Mouse (Mus musculus): ENCODE results near the gene Csrp1. TPM values are rescaled to one million over a fixed set of nuclear protein-coding genes. Genes with fewer than 3 reads are reported as not detected.

Gene Csrp1
- polyA plus RNA-seq, 1 experiment: 717 TPM

DNA sequence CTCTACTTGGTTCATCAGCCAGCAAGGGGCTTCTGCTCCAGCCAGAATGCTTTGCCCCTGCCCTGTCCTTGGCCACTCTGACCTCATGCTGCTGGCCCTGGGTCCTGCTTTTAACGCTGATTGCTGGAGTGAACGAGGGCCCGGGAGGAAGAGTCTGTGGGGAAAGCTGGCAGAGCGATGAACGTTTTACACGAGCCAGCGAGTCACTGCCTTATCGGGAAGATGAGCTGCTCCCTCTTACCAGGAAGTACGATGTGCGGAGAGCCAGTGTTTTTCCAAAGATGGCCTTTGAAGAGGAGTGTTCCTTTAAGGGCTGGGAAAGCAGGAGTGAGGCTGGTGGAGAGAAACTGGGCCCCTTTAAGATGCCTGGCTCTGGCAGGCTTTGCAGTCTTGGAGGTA is 28.4 kb upstream of the Csrp1 start:
- Histone ChIP-seq H3K4me1 (ENCODE audit: control insufficient read depth, insufficient read depth, low read length) (peaks cover 20% of the 10 kb centered on the region; the same call in 1 of the 2 replicates), H3K4me3 (replicated peaks; ENCODE audit: extremely low read depth, low read depth, low read length) (no peak overlapping the region)
- WGBS: 14% methylated on average over 10 of the region's 10 CpGs
- no peak for DNase-seq
- TF ChIP-seq POLR2A (IDR thresholded peaks at IDR 0.05; ENCODE audit: borderline replicate concordance, extremely low read depth, low read depth, low read length) (no peak), CTCF (IDR thresholded peaks at IDR 0.05; ENCODE audit: insufficient read depth, low read length) (no peak)

DNA sequence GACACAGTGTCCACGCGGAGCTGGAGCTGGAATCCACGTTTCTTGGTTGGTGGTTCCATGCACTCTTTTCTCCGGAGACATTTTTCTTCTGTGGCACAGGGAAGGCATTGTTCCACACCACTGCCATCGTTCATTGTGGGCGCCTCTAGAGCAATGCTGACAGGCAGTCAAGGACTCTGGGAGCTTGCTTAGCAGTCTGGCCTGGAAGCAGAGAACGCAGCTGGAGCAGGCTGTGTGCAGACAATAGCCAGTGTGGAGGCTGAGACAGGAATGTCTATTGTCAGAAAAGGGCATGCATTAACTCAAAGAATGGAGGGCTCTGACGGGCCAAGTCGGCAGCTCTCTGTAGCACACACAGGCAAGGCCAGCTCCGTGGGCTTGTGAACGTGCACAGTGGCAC is 25.7 kb upstream of the Csrp1 start:
- TF ChIP-seq CTCF (IDR thresholded peaks at IDR 0.05; ENCODE audit: insufficient read depth, low read length) (no peak), POLR2A (IDR thresholded peaks at IDR 0.05; ENCODE audit: borderline replicate concordance, extremely low read depth, low read depth, low read length) (no peak)
- WGBS: 56% methylated on average over 11 of the region's 11 CpGs
- no peak for DNase-seq
- Histone ChIP-seq H3K4me3 (replicated peaks; ENCODE audit: extremely low read depth, low read depth, low read length) (no peak overlapping the region), H3K4me1 (ENCODE audit: control insufficient read depth, insufficient read depth, low read length) (peaks cover 12% of the 10 kb centered on the region; the same call in 1 of the 2 replicates)

DNA sequence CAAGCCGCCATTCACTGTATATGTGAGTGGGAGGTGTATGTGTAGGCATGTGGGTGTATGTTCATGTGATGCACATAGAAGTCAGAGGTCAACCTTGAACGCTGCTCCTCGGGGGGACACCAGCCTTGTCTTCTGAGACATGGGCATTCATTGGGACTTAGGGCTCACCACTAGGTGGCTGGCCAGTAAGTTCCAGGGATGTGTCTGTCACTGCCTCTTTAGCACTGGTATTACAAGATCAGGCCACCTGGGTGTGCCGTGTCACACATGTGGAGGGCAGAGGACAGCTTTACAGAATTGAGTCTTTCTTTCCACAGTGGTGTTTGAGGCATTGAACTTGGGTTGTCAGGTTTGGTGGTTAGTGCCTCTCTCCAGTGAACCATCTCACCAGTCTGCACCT is 22.4 kb upstream of the Csrp1 start:
- DNase-seq: no peak
- TF ChIP-seq CTCF (IDR thresholded peaks at IDR 0.05; ENCODE audit: insufficient read depth, low read length) (no peak), POLR2A (IDR thresholded peaks at IDR 0.05; ENCODE audit: borderline replicate concordance, extremely low read depth, low read depth, low read length) (no peak)
- H3K4me3 ChIP-seq (replicated peaks; ENCODE audit: extremely low read depth, low read depth, low read length): no peak overlapping the region
- 0 out of 2 replicates have a peak, but pooled peaks cover 3% of the 10 kb centered on the region for H3K4me1 ChIP-seq (ENCODE audit: control insufficient read depth, insufficient read depth, low read length)
- 83% methylated on average over 4 of the region's 4 CpGs for WGBS

DNA sequence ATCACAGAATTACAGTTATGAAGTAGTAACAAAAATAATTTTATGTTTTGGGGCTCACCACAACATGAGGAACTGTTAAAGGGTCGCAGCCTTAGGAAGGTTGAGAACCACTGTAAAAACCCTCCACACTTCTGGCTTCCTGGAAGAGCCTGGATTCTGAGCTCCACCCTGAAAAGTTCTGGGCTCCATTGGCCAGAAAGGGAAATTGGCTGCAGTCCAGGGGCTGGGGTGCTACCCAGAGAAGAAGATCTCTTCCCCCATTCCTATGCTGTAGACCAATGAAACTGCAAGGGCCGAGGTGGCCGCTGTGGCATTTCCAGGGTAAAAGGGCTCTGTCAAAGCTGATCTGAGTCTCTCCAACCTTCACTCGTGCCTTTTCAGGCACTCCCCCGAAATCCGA is 21.8 kb upstream of the Csrp1 start:
- DNase-seq: no peak
- 59% methylated on average over 6 of the region's 6 CpGs for WGBS
- H3K4me1 ChIP-seq (ENCODE audit: control insufficient read depth, insufficient read depth, low read length): 0 out of 2 replicates have a peak, but pooled peaks cover 3% of the 10 kb centered on the region
- H3K4me3 ChIP-seq (replicated peaks; ENCODE audit: extremely low read depth, low read depth, low read length): no peak overlapping the region
- TF ChIP-seq CTCF (IDR thresholded peaks at IDR 0.05; ENCODE audit: insufficient read depth, low read length): no peak

DNA sequence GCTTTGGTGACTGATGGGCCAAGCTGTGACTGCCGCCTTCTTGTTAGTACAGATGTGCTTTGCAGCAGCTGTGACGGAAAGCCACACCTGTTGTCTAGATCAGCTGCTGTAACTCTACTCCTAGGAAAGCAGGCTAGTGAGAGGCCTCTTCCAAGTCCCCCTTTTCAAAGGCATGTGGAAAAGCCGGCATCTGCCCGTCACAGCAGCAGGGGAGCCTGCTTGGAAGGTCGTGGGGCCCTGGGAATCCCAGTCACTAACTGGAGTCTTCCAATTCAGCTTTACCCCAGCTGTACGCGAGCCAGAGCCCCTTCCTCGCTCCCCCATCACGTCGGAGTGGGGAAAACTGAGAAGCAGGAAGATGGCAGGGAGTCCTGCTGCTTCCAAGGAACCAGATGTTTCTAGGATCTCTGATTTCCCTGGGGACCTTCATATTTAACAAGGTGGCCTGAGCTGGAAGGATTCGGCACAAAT is 21.4 kb upstream of the Csrp1 start:
- Histone ChIP-seq H3K4me1 (ENCODE audit: control insufficient read depth, insufficient read depth, low read length) (0 out of 2 replicates have a peak, but pooled peaks cover 3% of the 10 kb centered on the region), H3K4me3 (replicated peaks; ENCODE audit: extremely low read depth, low read depth, low read length) (no peak overlapping the region)
- WGBS: 64% methylated on average over 11 of the region's 11 CpGs
- no peak for DNase-seq
- TF ChIP-seq POLR2A (IDR thresholded peaks at IDR 0.05; ENCODE audit: borderline replicate concordance, extremely low read depth, low read depth, low read length): no peak
- no peak for TF ChIP-seq CTCF (IDR thresholded peaks at IDR 0.05; ENCODE audit: insufficient read depth, low read length)

DNA sequence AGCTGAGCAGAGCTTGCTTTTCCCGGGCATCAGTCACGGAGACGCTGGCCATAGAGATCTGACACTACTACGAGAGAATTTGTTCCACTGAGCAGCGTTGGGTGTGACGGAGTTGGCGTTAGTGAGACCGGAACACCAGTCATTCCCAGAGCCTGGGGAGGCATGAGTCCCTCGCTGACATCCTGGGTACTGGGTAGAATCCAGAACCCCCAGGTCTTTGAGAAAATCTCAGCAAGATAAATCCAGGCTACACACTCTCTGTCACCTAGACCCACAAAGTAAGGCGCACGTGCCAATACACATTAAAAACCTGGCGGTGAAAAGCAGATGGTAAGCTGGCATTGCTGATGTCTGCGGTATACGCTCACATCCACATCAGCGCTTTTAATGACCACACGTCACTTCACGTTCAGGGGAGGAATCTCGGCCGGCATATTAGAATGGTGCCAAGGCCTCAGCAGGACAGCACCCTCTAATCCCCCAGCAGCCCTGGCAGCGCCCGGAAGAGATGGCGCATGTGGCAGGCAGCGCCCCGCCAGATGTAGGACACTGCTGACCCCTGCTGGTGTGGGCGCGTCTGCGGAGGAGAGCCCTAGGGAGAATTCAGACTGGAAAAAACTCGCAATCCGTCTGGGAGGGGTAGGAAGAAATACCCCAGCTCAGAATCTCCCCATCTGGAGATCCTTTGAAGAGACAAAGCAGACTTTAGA is 20.7 kb upstream of the Csrp1 start:
- WGBS: 10% methylated on average over 29 of the region's 29 CpGs
- peak overlapping the region; percentile 39 for H3K4me3 ChIP-seq (replicated peaks; ENCODE audit: extremely low read depth, low read depth, low read length)
- DNase-seq: peak; percentile 76
- TF ChIP-seq CTCF (IDR thresholded peaks at IDR 0.05; ENCODE audit: insufficient read depth, low read length) (peak; percentile 71), POLR2A (IDR thresholded peaks at IDR 0.05; ENCODE audit: borderline replicate concordance, extremely low read depth, low read depth, low read length) (no peak)
- 0 out of 2 replicates have a peak, but pooled peaks cover 3% of the 10 kb centered on the region for H3K4me1 ChIP-seq (ENCODE audit: control insufficient read depth, insufficient read depth, low read length)

DNA sequence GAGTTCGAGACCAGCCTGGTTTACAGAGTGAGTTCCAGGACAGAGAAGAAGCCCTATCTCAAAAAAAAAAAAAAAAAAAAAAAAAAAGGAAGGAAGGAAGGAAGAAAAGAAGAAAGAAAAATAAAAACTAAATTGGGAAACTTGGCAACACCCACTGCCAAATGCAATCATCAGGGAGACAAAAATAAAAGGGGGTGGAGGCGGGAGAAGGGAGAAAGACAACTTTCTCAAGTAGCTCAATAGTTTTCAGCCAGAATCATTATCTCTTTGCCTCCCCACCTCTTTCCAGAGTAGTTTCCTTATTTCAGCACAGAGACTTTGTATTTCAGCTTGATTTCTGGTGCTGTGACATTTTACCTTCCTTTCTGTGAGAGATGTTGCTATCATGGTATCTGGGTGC is 20.0 kb upstream of the Csrp1 start:
- 0 out of 2 replicates have a peak, but pooled peaks cover 3% of the 10 kb centered on the region for H3K4me1 ChIP-seq (ENCODE audit: control insufficient read depth, insufficient read depth, low read length)
- no peak for DNase-seq
- TF ChIP-seq POLR2A (IDR thresholded peaks at IDR 0.05; ENCODE audit: borderline replicate concordance, extremely low read depth, low read depth, low read length) (no peak), CTCF (IDR thresholded peaks at IDR 0.05; ENCODE audit: insufficient read depth, low read length) (no peak)
- no peak overlapping the region for H3K4me3 ChIP-seq (replicated peaks; ENCODE audit: extremely low read depth, low read depth, low read length)
- 28% methylated on average over 2 of the region's 2 CpGs for WGBS

DNA sequence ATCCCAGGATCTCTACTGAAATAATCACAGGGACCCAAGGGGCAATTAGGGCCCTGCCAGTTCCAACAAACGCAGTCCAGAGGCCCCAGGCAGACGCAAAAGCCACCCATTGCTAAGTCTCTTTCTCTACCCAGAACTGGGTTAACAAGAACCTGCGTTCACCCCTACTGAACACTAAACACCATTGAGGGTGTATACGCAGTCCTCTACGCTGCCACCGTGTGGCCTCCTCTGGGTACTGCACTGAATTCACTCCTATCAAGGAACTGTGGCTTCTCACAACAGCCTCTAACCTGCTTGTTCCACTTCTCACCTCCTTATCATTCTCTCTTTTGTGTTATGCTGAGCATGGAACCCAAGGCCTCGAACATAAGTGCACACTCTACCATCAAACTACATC is 19.3 kb upstream of the Csrp1 start:
- Histone ChIP-seq H3K4me3 (replicated peaks; ENCODE audit: extremely low read depth, low read depth, low read length) (no peak overlapping the region), H3K4me1 (ENCODE audit: control insufficient read depth, insufficient read depth, low read length) (0 out of 2 replicates have a peak, but pooled peaks cover 3% of the 10 kb centered on the region)
- WGBS: 0% methylated on average over 7 of the region's 7 CpGs
- peak; percentile 70 for DNase-seq
- TF ChIP-seq CTCF (IDR thresholded peaks at IDR 0.05; ENCODE audit: insufficient read depth, low read length) (peak; percentile 93), POLR2A (IDR thresholded peaks at IDR 0.05; ENCODE audit: borderline replicate concordance, extremely low read depth, low read depth, low read length) (no peak)

DNA sequence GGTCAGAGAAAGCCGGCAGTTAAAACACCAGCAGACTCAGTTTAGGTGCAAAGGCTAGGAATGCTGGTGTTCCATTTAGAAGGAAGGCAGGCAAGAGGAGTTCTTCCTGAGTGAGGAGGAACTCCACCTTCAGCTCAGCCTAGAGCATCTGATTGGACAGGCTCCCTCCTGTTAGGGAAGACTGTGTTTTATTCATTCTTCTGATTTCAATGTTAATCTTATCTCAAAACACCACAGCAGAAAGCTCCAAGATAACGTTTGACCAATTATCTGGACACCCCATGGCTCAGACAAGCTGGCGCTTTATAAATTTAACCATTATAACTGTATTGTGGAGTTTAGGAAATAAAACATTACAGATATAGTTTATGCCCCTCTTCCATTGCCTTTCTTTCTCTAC is 18.5 kb upstream of the Csrp1 start:
- 58% methylated on average over 3 of the region's 3 CpGs for WGBS
- TF ChIP-seq POLR2A (IDR thresholded peaks at IDR 0.05; ENCODE audit: borderline replicate concordance, extremely low read depth, low read depth, low read length) (no peak), CTCF (IDR thresholded peaks at IDR 0.05; ENCODE audit: insufficient read depth, low read length) (no peak)
- H3K4me3 ChIP-seq (replicated peaks; ENCODE audit: extremely low read depth, low read depth, low read length): no peak overlapping the region

DNA sequence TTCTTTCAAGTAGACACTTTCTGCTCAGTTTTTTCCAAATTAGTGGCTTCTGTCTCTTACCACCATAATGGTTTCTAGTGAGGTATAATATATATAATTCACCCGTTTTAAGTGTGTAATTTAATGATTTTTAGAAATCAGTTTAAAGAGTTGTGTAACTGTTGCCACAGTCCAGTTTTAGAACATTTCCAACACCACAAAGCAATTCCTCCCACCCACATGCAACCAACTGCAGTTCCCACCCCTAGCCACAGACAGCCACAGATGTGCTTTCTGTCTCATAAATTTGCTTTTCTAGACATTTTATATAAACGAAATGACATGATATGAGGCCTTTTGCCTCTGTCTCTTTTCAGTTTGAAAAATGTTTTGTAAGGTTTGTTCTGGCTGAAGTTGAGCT is 17.1 kb upstream of the Csrp1 start:
- no peak for DNase-seq
- H3K4me1 ChIP-seq (ENCODE audit: control insufficient read depth, insufficient read depth, low read length): 0 out of 2 replicates have a peak, but pooled peaks cover 3% of the 10 kb centered on the region
- TF ChIP-seq POLR2A (IDR thresholded peaks at IDR 0.05; ENCODE audit: borderline replicate concordance, extremely low read depth, low read depth, low read length): no peak
- TF ChIP-seq CTCF (IDR thresholded peaks at IDR 0.05; ENCODE audit: insufficient read depth, low read length): no peak
- 54% methylated on average over 2 of the region's 2 CpGs for WGBS
- no peak overlapping the region for H3K4me3 ChIP-seq (replicated peaks; ENCODE audit: extremely low read depth, low read depth, low read length)

More for the DNA sequence above, 18.5 kb upstream of the Csrp1 start:
- H3K4me1 ChIP-seq (ENCODE audit: control insufficient read depth, insufficient read depth, low read length): 0 out of 2 replicates have a peak, but pooled peaks cover 3% of the 10 kb centered on the region
- no peak for DNase-seq
